Mouse (Mus musculus): Measurements from ENCODE around the gene Kcnq1. TPM values are rescaled to one million over a fixed set of nuclear protein-coding genes. Genes with fewer than 3 reads are reported as not detected.

Kcnq1 gene
- polyA plus RNA-seq, 1 experiment from 2014 or later, result 9.1 TPM

- peak; percentile 96 for ATAC-seq (ENCODE audit: insufficient read depth, low FRiP score, low read depth)
- Histone ChIP-seq H3K4me3 (replicated peaks) (peak within 1 kb of the TSS; percentile 82), H3K27ac (peak within 1 kb of the TSS; percentile 95), H3K4me1 (peaks cover 23% of the 10 kb centered on the region), H3K4me2 (peak within 1 kb of the TSS; percentile 91), H3K9me3 (no peaks in the 10 kb centered on the region), H3K36me3 (peaks cover 42% of the 10 kb centered on the region), H3K9ac (peak within 1 kb of the TSS; percentile 76), H3K27me3 (replicated peaks) (no peaks in the 10 kb centered on the region)
- whole genome bisulfite sequencing, result under 1% methylated on average over 51 of the region's 51 CpGs
These were observed 37.1 kb upstream of the Kcnq1 start, which contains the start of gene Tssc4 for GRCm38 (mm10) chr7:143068882-143069591. TSS of gene Tssc4 (plus strand) at chr7:143069249.

- Histone ChIP-seq H3K4me1 (peaks cover 23% of the 10 kb centered on the region), H3K36me3 (peaks cover 34% of the 10 kb centered on the region)
- WGBS, result 10% methylated on average over 30 of the region's 30 CpGs
These were observed 36.3 kb upstream of the Kcnq1 start for GRCm38 (mm10) chr7:143069751-143070400.

DNA sequence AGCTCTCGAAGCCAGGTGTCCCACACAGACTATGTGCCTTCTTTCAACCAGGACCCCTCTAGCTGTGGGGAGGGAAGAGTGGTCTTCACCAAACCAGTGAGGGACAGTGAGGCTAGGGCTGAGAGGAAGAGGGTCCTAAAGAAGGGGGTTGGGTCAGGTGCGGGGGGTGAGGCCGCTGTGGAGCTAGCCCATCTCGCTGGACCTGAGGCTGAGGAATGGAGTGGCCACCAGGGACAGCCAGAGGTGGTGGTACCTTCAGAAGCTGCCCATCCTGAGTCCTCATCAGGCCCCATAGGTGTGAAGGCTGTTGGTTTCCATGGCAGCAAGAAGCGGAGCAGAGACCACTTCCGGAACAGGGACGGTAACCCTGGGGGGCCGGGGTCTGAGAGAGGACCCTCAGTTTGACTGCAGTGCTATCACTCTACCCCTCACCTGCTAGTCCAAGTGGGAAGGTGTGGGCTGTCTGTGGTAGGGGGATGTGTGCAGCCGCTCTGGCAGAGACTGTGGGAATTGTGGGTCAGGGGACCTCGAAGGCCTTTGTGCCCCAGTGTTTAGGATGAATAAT, 35.6 kb upstream of the Kcnq1 start:
- 85% methylated on average over 10 of the region's 10 CpGs for WGBS
- ATAC-seq (ENCODE audit: insufficient read depth, low FRiP score, low read depth), result no peak
- Histone ChIP-seq H3K4me3 (replicated peaks) (peak overlapping the region; percentile 82), H3K27me3 (replicated peaks) (no peaks in the 10 kb centered on the region), H3K4me2 (peak overlapping the region; percentile 91), H3K9me3 (no peaks in the 10 kb centered on the region), H3K9ac (peak overlapping the region; percentile 76), H3K36me3 (peaks cover 27% of the 10 kb centered on the region), H3K27ac (peak overlapping the region; percentile 92; the same call in 1 of the 2 replicates), H3K4me1 (peaks cover 23% of the 10 kb centered on the region)

More at GRCm38 (mm10) chr7:143069751-143070400, 36.3 kb upstream of the Kcnq1 start:
- no peaks in the 10 kb centered on the region for H3K27me3 ChIP-seq (replicated peaks)
- H3K4me3 ChIP-seq (replicated peaks), result peak overlapping the region; percentile 82
- peak overlapping the region; percentile 91 for H3K4me2 ChIP-seq
- H3K27ac ChIP-seq, result peak overlapping the region; percentile 92
- peak overlapping the region; percentile 76 for H3K9ac ChIP-seq
- ATAC-seq (ENCODE audit: insufficient read depth, low FRiP score, low read depth), result no peak
- no peaks in the 10 kb centered on the region for H3K9me3 ChIP-seq

- no peak overlapping the region for H3K9ac ChIP-seq
- WGBS, result 85% methylated on average over 5 of the region's 5 CpGs
These were observed 33.6 kb upstream of the Kcnq1 start for GRCm38 (mm10) chr7:143072605-143073004.

DNA sequence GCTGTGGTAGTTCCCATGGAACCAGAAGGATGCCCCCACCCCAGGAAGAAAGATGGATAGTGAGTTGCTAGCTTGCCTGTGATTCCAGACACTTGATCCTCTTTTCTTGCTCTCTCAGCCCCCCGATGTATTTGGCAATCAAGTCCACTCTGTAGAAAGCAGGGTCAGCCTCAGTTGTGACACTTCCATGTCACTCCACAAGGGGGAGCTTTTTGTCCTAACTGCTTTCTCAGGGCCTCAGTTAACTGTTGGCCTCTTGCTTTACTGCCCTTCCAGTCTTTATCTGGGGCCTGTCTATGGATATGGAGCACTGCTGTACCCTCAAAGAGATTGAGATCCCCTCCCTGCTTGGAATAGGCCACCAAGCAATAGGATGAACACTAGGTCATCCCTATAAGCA, 33.1 kb upstream of the Kcnq1 start:
- WGBS, result 74% methylated on average over 1 of the region's 1 CpGs
- no peaks in the 10 kb centered on the region for H3K27me3 ChIP-seq (replicated peaks)

More at GRCm38 (mm10) chr7:143072605-143073004, 33.6 kb upstream of the Kcnq1 start:
- peaks cover 7% of the 10 kb centered on the region; the same call in 1 of the 2 replicates for H3K36me3 ChIP-seq
- no peak overlapping the region for H3K4me2 ChIP-seq
- no peak for ATAC-seq (ENCODE audit: insufficient read depth, low FRiP score, low read depth)
- no peaks in the 10 kb centered on the region for H3K27me3 ChIP-seq (replicated peaks)
- no peak overlapping the region for H3K27ac ChIP-seq
- peaks cover 23% of the 10 kb centered on the region for H3K4me1 ChIP-seq
- H3K9me3 ChIP-seq, result no peaks in the 10 kb centered on the region
- no peak overlapping the region for H3K4me3 ChIP-seq (replicated peaks)

GRCm38 (mm10) chr7:143075394-143075793, 30.8 kb upstream of the Kcnq1 start:
- Histone ChIP-seq H3K27ac (no peak overlapping the region), H3K27me3 (replicated peaks) (no peaks in the 10 kb centered on the region), H3K4me1 (peaks cover 7% of the 10 kb centered on the region), H3K9ac (no peak overlapping the region), H3K36me3 (peaks cover 4% of the 10 kb centered on the region; the same call in 1 of the 2 replicates), H3K4me3 (replicated peaks) (no peak overlapping the region), H3K9me3 (no peaks in the 10 kb centered on the region), H3K4me2 (no peak overlapping the region)
- WGBS, result 76% methylated on average over 5 of the region's 5 CpGs
- no peak for ATAC-seq (ENCODE audit: insufficient read depth, low FRiP score, low read depth)

More for the DNA sequence above, 33.1 kb upstream of the Kcnq1 start:
- Histone ChIP-seq H3K4me3 (replicated peaks) (no peak overlapping the region), H3K9me3 (no peaks in the 10 kb centered on the region), H3K9ac (no peak overlapping the region), H3K4me2 (no peak overlapping the region), H3K4me1 (peaks cover 19% of the 10 kb centered on the region), H3K36me3 (peaks cover 4% of the 10 kb centered on the region; the same call in 1 of the 2 replicates), H3K27ac (no peak overlapping the region)
- ATAC-seq (ENCODE audit: insufficient read depth, low FRiP score, low read depth), result no peak

- no peaks in the 10 kb centered on the region for H3K27me3 ChIP-seq (replicated peaks)
- no peak for ATAC-seq (ENCODE audit: insufficient read depth, low FRiP score, low read depth)
- no peak overlapping the region for H3K9ac ChIP-seq
- no peaks in the 10 kb centered on the region for H3K4me1 ChIP-seq
- H3K9me3 ChIP-seq, result no peaks in the 10 kb centered on the region
- H3K4me2 ChIP-seq, result no peak overlapping the region
- H3K27ac ChIP-seq, result no peak overlapping the region
- no peak overlapping the region for H3K4me3 ChIP-seq (replicated peaks)
- WGBS, result 77% methylated on average over 2 of the region's 2 CpGs
- no peaks in the 10 kb centered on the region for H3K36me3 ChIP-seq
These were observed 28.8 kb upstream of the Kcnq1 start for GRCm38 (mm10) chr7:143077351-143077750.

- no peak overlapping the region for H3K4me3 ChIP-seq (replicated peaks)
- 72% methylated on average over 6 of the region's 6 CpGs for WGBS
- H3K9me3 ChIP-seq, result no peaks in the 10 kb centered on the region
- H3K27ac ChIP-seq, result no peak overlapping the region
- no peak for ATAC-seq (ENCODE audit: insufficient read depth, low FRiP score, low read depth)
- peaks cover 6% of the 10 kb centered on the region; the same call in 1 of the 2 replicates for H3K4me1 ChIP-seq
- no peak overlapping the region for H3K9ac ChIP-seq
- H3K36me3 ChIP-seq, result no peaks in the 10 kb centered on the region
- H3K27me3 ChIP-seq (replicated peaks), result no peaks in the 10 kb centered on the region
- H3K4me2 ChIP-seq, result no peak overlapping the region
These were observed 24.1 kb upstream of the Kcnq1 start for GRCm38 (mm10) chr7:143082024-143082423.

- WGBS, result 79% methylated on average over 2 of the region's 2 CpGs
- Histone ChIP-seq H3K4me2 (no peak overlapping the region), H3K4me1 (peaks cover 14% of the 10 kb centered on the region), H3K27me3 (replicated peaks) (no peaks in the 10 kb centered on the region), H3K36me3 (no peaks in the 10 kb centered on the region), H3K4me3 (replicated peaks) (no peak overlapping the region), H3K27ac (no peak overlapping the region), H3K9me3 (no peaks in the 10 kb centered on the region), H3K9ac (no peak overlapping the region)
- ATAC-seq (ENCODE audit: insufficient read depth, low FRiP score, low read depth), result no peak
These were observed 22.5 kb upstream of the Kcnq1 start for GRCm38 (mm10) chr7:143083708-143084107.

- peaks cover 14% of the 10 kb centered on the region for H3K4me1 ChIP-seq
- no peaks in the 10 kb centered on the region for H3K9me3 ChIP-seq
- 34% methylated on average over 2 of the region's 2 CpGs for WGBS
- peak overlapping the region; percentile 49 for H3K4me2 ChIP-seq
- ATAC-seq (ENCODE audit: insufficient read depth, low FRiP score, low read depth), result no peak
- H3K4me3 ChIP-seq (replicated peaks), result peak overlapping the region; percentile 31
- no peaks in the 10 kb centered on the region for H3K36me3 ChIP-seq
- H3K9ac ChIP-seq, result no peak overlapping the region
- H3K27ac ChIP-seq, result peak overlapping the region; percentile 90
- no peaks in the 10 kb centered on the region for H3K27me3 ChIP-seq (replicated peaks)
These were observed 19.8 kb upstream of the Kcnq1 start for GRCm38 (mm10) chr7:143086366-143086765.

GRCm38 (mm10) chr7:143087070-143087579, 19.0 kb upstream of the Kcnq1 start:
- Histone ChIP-seq H3K27me3 (replicated peaks) (no peaks in the 10 kb centered on the region), H3K9ac (no peak overlapping the region), H3K9me3 (no peaks in the 10 kb centered on the region), H3K4me3 (replicated peaks) (peak overlapping the region; percentile 31), H3K4me2 (peak overlapping the region; percentile 49), H3K4me1 (peaks cover 14% of the 10 kb centered on the region), H3K36me3 (no peaks in the 10 kb centered on the region), H3K27ac (peak overlapping the region; percentile 90)
- peak; percentile 91 for ATAC-seq (ENCODE audit: insufficient read depth, low FRiP score, low read depth)
- WGBS, result 35% methylated on average over 4 of the region's 4 CpGs

- no peak overlapping the region for H3K9ac ChIP-seq
- H3K4me2 ChIP-seq, result no peak overlapping the region
- no peak for ATAC-seq (ENCODE audit: insufficient read depth, low FRiP score, low read depth)
- no peaks in the 10 kb centered on the region for H3K36me3 ChIP-seq
- no peaks in the 10 kb centered on the region for H3K4me1 ChIP-seq
- WGBS, result 64% methylated on average over 3 of the region's 3 CpGs
- no peak overlapping the region for H3K4me3 ChIP-seq (replicated peaks)
- no peaks in the 10 kb centered on the region for H3K27me3 ChIP-seq (replicated peaks)
- H3K27ac ChIP-seq, result no peak overlapping the region
- H3K9me3 ChIP-seq, result no peaks in the 10 kb centered on the region
These were observed 12.3 kb upstream of the Kcnq1 start for GRCm38 (mm10) chr7:143093847-143094246.

Measured in stomach, embryonic 15.5 days (tissue).